Mouse (Mus musculus) embryonic fibroblast, embryonic 13.5 days (primary cell): ENCODE results near the gene 4933405L10Rik.

Source experiments
- CTCF ChIP-seq: IDR thresholded peaks from 2 replicates; pipeline ENCODE4 v1.5.1; 2011; ENCODE audit warnings: mild to moderate bottlenecking, control low read depth, low read length, moderate library complexity, borderline replicate concordance; ENCODE audit not compliant: insufficient read depth
- POLR2A ChIP-seq: IDR thresholded peaks from 2 replicates; pipeline ENCODE4 v1.6.1; 2011; ENCODE audit warnings: low read depth, mild to moderate bottlenecking, control low read depth, low read length, moderate library complexity

DNA sequence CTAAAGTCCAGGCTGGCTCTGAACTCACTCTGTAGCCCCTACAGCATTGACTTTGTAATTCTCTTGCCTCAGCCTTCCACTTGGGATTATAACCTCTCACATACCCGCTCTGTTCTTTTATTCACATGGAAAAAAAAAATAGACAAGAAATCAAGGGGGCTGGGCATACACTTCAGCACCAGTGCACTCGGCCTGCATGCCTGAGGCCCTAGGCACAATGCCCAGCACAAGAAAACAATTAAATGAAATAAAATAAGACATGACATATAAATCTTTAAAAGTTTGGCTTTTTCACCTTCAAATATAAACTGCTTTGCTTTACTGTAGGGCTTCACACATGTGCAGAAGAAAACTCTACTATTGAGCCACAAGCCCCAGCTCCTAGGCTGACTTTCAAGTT lies 46.5 kb downstream of the 4933405L10Rik start:
- TF ChIP-seq CTCF (no peak), POLR2A (no peak)
